Mouse (Mus musculus) neural tube, postnatal 0 days (tissue): ENCODE measurements around the gene Hic2. TPM values are rescaled to one million over a fixed set of nuclear protein-coding genes. Genes with fewer than 3 reads are reported as not detected.

Experiments used
- polyA plus RNA-seq: library from polyadenylated mRNA; unstranded; fragments of >200 nt; fragmentation: Nextera tagmentation; extraction: Ambion mirVana; gene quantifications from 2 replicates; pipeline ENCODE4 v1.2.1, GENCODE M21; 2015

The Hic2 gene
- 2.7 and 4.1 TPM in 2 replicates for polyA plus RNA-seq

GRCm38 (mm10) chr16:17232794-17233701 lies at the start of gene Hic2:
Hic2 (plus strand) TSS chr16:17233572.

DNA sequence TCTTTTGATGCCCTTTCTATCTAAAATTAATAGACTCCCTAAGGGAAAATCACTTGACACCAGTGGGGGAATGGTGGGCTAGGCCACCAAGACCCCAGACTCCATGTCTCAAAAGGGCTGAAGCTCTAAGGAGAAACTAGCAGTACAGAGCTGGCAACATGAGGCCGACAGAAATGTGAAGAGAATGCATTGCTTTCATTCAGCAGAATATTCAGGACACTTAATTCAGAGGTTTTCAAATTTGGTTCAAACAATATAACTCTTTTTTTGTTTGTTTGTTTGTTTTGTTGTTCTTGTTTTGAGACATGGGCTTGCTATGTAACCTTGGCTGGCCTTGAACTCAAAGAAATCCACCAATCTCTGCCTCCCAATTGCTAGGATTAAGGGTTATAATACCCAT lies 30.8 kb upstream of the Hic2 start, which contains the start of gene Ube2l3:
Gene Ube2l3 (minus strand): TSS at position 101 of the 400 bp plus-strand sequence.

DNA sequence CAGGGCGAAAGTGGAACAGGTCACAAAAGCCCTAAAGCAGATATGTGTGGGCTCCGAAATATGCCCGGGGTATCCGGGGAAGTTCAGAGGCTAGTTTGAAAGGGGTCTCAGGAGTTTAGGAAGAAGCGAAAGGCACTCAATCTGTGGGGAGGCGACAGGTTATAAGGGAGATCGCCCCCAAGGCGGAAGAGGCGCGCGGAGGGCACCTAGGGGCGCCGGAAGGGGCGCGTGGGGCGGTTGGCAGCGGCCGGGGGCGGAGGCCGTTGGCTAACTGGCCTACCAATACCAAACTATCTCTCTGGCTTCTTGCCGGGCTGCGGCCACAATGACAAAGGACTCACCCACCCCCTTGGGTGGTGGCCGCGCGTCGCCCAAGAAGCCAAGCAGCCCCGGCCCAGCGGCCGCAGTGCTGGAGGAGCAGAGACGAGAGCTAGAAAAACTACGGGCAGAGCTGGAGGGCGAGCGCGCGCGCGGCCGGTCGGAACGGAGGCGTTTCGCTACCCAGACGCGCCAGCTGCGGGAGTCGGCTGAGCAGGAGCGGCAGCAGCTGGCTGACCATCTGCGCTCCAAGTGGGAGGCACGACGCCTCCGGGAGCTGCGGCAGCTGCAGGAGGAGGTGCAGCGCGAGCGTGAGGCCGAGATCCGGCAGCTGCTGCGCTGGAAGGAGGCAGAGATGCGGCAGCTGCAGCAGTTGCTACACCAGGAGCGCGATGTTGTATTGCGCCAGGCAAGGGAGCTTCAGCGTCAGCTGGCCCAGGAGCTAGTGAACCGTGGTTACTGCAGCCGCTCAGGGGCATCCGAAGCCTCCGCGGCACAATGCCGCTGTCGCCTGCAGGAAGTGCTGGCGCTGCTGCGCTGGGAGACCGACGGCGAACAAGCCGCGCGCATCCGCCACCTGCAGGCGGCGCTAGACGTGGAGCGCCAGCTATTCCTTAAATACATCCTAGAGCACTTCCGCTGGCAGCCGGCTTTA lies 24.7 kb upstream of the Hic2 start, which contains the start of gene Rimbp3:
Gene Rimbp3 (plus strand): TSS at position 215 of the 973 bp plus-strand sequence.

GRCm38 (mm10) chr16:17275721-17276120 lies 42.3 kb downstream of the Hic2 start, which contains the start of gene Tmem191c:
Tmem191c (plus strand) TSS chr16:17276077.

Other genes starting within 250 kb of the Hic2 start
- gene Ypel1, start 163.9 kb upstream of the Hic2 start, polyA plus RNA-seq = 45.9 and 60.6 TPM in 2 replicates
- 97.5 and 103 TPM in 2 replicates for gene Ppil2, start 122.3 kb upstream of the Hic2 start, polyA plus RNA-seq
- 4.6 and 4.8 TPM in 2 replicates for gene 2610318N02Rik, start 108.4 kb upstream of the Hic2 start, polyA plus RNA-seq
- 24.5 and 25.6 TPM in 2 replicates for gene Sdf2l1, start 101.2 kb upstream of the Hic2 start, polyA plus RNA-seq
- gene Ydjc, start 89.0 kb upstream of the Hic2 start, polyA plus RNA-seq = 53.5 and 57.9 TPM in 2 replicates
- 2.7 and 3.2 TPM in 2 replicates for gene Ccdc116, start 86.3 kb upstream of the Hic2 start, polyA plus RNA-seq
- gene Ube2l3, start 30.9 kb upstream of the Hic2 start, polyA plus RNA-seq = 277 and 297 TPM in 2 replicates
- gene Rimbp3, start 25.0 kb upstream of the Hic2 start, polyA plus RNA-seq = 1.5 and 1.6 TPM in 2 replicates
- 146 and 185 TPM in 2 replicates for gene Tmem191c, start 42.5 kb downstream of the Hic2 start, polyA plus RNA-seq
- 6.0 and 10.8 TPM in 2 replicates for gene Serpind1, start 97.8 kb downstream of the Hic2 start, polyA plus RNA-seq
- 16.9 and 17.1 TPM in 2 replicates for gene Snap29, start 172.4 kb downstream of the Hic2 start, polyA plus RNA-seq
- 43.5 and 57.2 TPM in 2 replicates for gene Pi4ka, start 172.7 kb downstream of the Hic2 start, polyA plus RNA-seq
- 58.6 and 60.4 TPM in 2 replicates for gene Crkl, start 218.4 kb downstream of the Hic2 start, polyA plus RNA-seq